Mouse (Mus musculus): ENCODE measurements around the gene Mxra8. TPM values are rescaled to one million over a fixed set of nuclear protein-coding genes. Genes with fewer than 3 reads are reported as not detected.

Mxra8 gene
- polyA plus RNA-seq, 1 experiment from 2014 or later, result 36.8 TPM

GRCm38 (mm10) chr4:155831205-155831766, 8.2 kb upstream of the Mxra8 start, which contains the start of gene Aurkaip1:
Aurkaip1 (plus strand) TSS chr4:155831272.
- Histone ChIP-seq H3K4me1 (replicated peaks; ENCODE audit: control insufficient read depth, insufficient read depth, low read length) (peaks cover 4% of the 10 kb centered on the region; the same call in 1 of the 2 replicates), H3K9me3 (ENCODE audit: control insufficient read depth, low read length) (no peaks in the 10 kb centered on the region), H3K27me3 (ENCODE audit: control insufficient read depth, insufficient read depth, low read length) (no peaks in the 10 kb centered on the region), H3K36me3 (ENCODE audit: control insufficient read depth, insufficient read depth, low read length) (no peaks in the 10 kb centered on the region; the same call in 1 of the 2 replicates), H3K4me2 (replicated peaks; ENCODE audit: low read depth, low read length) (peak within 1 kb of the TSS; percentile 97), H3K27ac (ENCODE audit: low read depth, low read length) (peak within 1 kb of the TSS; percentile 86), H3K4me3 (ENCODE audit: low read depth, low read length) (peak within 1 kb of the TSS; percentile 90), H3K9ac (ENCODE audit: low read depth, low read length) (peak within 1 kb of the TSS; percentile 90)
- peak; percentile 99 for DNase-seq (ENCODE audit: low spot score)
- WGBS, result under 1% methylated on average over 49 of the region's 49 CpGs
- ATAC-seq (ENCODE audit: low FRiP score), result peak; percentile 93

GRCm38 (mm10) chr4:155831831-155832230, 7.6 kb upstream of the Mxra8 start:
- Histone ChIP-seq H3K36me3 (ENCODE audit: control insufficient read depth, insufficient read depth, low read length) (no peaks in the 10 kb centered on the region; the same call in 1 of the 2 replicates), H3K27ac (ENCODE audit: low read depth, low read length) (peak overlapping the region; percentile 86), H3K9me3 (ENCODE audit: control insufficient read depth, low read length) (no peaks in the 10 kb centered on the region), H3K4me3 (ENCODE audit: low read depth, low read length) (peak overlapping the region; percentile 90), H3K27me3 (ENCODE audit: control insufficient read depth, insufficient read depth, low read length) (no peaks in the 10 kb centered on the region), H3K4me2 (replicated peaks; ENCODE audit: low read depth, low read length) (peak overlapping the region; percentile 97), H3K9ac (ENCODE audit: low read depth, low read length) (peak overlapping the region; percentile 90), H3K4me1 (replicated peaks; ENCODE audit: control insufficient read depth, insufficient read depth, low read length) (peaks cover 4% of the 10 kb centered on the region; the same call in 1 of the 2 replicates)
- no peak for DNase-seq (ENCODE audit: low spot score)
- 1% methylated on average over 25 of the region's 25 CpGs for WGBS
- no peak; the same call in 1 of the 2 replicates for ATAC-seq (ENCODE audit: low FRiP score)

- Histone ChIP-seq H3K4me2 (replicated peaks; ENCODE audit: low read depth, low read length) (peak overlapping the region; percentile 97), H3K4me1 (replicated peaks; ENCODE audit: control insufficient read depth, insufficient read depth, low read length) (peaks cover 4% of the 10 kb centered on the region; the same call in 1 of the 2 replicates), H3K36me3 (ENCODE audit: control insufficient read depth, insufficient read depth, low read length) (no peaks in the 10 kb centered on the region; the same call in 1 of the 2 replicates), H3K27ac (ENCODE audit: low read depth, low read length) (no peak overlapping the region), H3K9me3 (ENCODE audit: control insufficient read depth, low read length) (no peaks in the 10 kb centered on the region), H3K4me3 (ENCODE audit: low read depth, low read length) (peak overlapping the region; percentile 90), H3K27me3 (ENCODE audit: control insufficient read depth, insufficient read depth, low read length) (no peaks in the 10 kb centered on the region), H3K9ac (ENCODE audit: low read depth, low read length) (peak overlapping the region; percentile 90)
- 58% methylated on average over 10 of the region's 10 CpGs for WGBS
- DNase-seq (ENCODE audit: low spot score), result no peak
- no peak for ATAC-seq (ENCODE audit: low FRiP score)
Observed at GRCm38 (mm10) chr4:155832321-155832720, 7.2 kb upstream of the Mxra8 start.

GRCm38 (mm10) chr4:155833234-155833633, 6.2 kb upstream of the Mxra8 start:
- Histone ChIP-seq H3K36me3 (ENCODE audit: control insufficient read depth, insufficient read depth, low read length) (no peaks in the 10 kb centered on the region; the same call in 1 of the 2 replicates), H3K9ac (ENCODE audit: low read depth, low read length) (no peak overlapping the region), H3K27me3 (ENCODE audit: control insufficient read depth, insufficient read depth, low read length) (no peaks in the 10 kb centered on the region), H3K9me3 (ENCODE audit: control insufficient read depth, low read length) (no peaks in the 10 kb centered on the region), H3K4me3 (ENCODE audit: low read depth, low read length) (no peak overlapping the region), H3K4me1 (replicated peaks; ENCODE audit: control insufficient read depth, insufficient read depth, low read length) (peaks cover 4% of the 10 kb centered on the region; the same call in 1 of the 2 replicates), H3K4me2 (replicated peaks; ENCODE audit: low read depth, low read length) (no peak overlapping the region), H3K27ac (ENCODE audit: low read depth, low read length) (no peak overlapping the region)
- ATAC-seq (ENCODE audit: low FRiP score) (no peak), DNase-seq (ENCODE audit: low spot score) (no peak)
- WGBS, result 87% methylated on average over 4 of the region's 4 CpGs

GRCm38 (mm10) chr4:155833836-155834235, 5.6 kb upstream of the Mxra8 start:
- Histone ChIP-seq H3K36me3 (ENCODE audit: control insufficient read depth, insufficient read depth, low read length) (no peaks in the 10 kb centered on the region; the same call in 1 of the 2 replicates), H3K9me3 (ENCODE audit: control insufficient read depth, low read length) (no peaks in the 10 kb centered on the region), H3K4me2 (replicated peaks; ENCODE audit: low read depth, low read length) (no peak overlapping the region), H3K27me3 (ENCODE audit: control insufficient read depth, insufficient read depth, low read length) (no peaks in the 10 kb centered on the region), H3K27ac (ENCODE audit: low read depth, low read length) (0 out of 2 replicates have a peak overlapping the region, but pooled peaks have one; percentile 17), H3K9ac (ENCODE audit: low read depth, low read length) (no peak overlapping the region), H3K4me1 (replicated peaks; ENCODE audit: control insufficient read depth, insufficient read depth, low read length) (peaks cover 4% of the 10 kb centered on the region; the same call in 1 of the 2 replicates), H3K4me3 (ENCODE audit: low read depth, low read length) (no peak overlapping the region)
- WGBS, result 45% methylated on average over 2 of the region's 2 CpGs
- DNase-seq (ENCODE audit: low spot score) (peak; percentile 79), ATAC-seq (ENCODE audit: low FRiP score) (peak; percentile 48; the same call in 1 of the 2 replicates)

GRCm38 (mm10) chr4:155837404-155838010, 2.0 kb upstream of the Mxra8 start:
- Histone ChIP-seq H3K4me3 (ENCODE audit: low read depth, low read length) (no peak overlapping the region), H3K9me3 (ENCODE audit: control insufficient read depth, low read length) (no peaks in the 10 kb centered on the region), H3K36me3 (ENCODE audit: control insufficient read depth, insufficient read depth, low read length) (no peaks in the 10 kb centered on the region; the same call in 1 of the 2 replicates), H3K27ac (ENCODE audit: low read depth, low read length) (no peak overlapping the region), H3K27me3 (ENCODE audit: control insufficient read depth, insufficient read depth, low read length) (0 out of 2 replicates have a peak, but pooled peaks cover 3% of the 10 kb centered on the region), H3K9ac (ENCODE audit: low read depth, low read length) (no peak overlapping the region), H3K4me2 (replicated peaks; ENCODE audit: low read depth, low read length) (no peak overlapping the region), H3K4me1 (replicated peaks; ENCODE audit: control insufficient read depth, insufficient read depth, low read length) (peaks cover 14% of the 10 kb centered on the region)
- ATAC-seq (ENCODE audit: low FRiP score) (no peak), DNase-seq (ENCODE audit: low spot score) (no peak)
- WGBS, result 82% methylated on average over 11 of the region's 11 CpGs

- H3K27me3 ChIP-seq (ENCODE audit: control insufficient read depth, insufficient read depth, low read length), result 0 out of 2 replicates have a peak, but pooled peaks cover 3% of the 10 kb centered on the region
- H3K4me2 ChIP-seq (replicated peaks; ENCODE audit: low read depth, low read length), result no peak overlapping the region
- ATAC-seq (ENCODE audit: low FRiP score), result no peak
- no peak for DNase-seq (ENCODE audit: low spot score)
- WGBS, result 59% methylated on average over 8 of the region's 8 CpGs
- peaks cover 14% of the 10 kb centered on the region for H3K4me1 ChIP-seq (replicated peaks; ENCODE audit: control insufficient read depth, insufficient read depth, low read length)
- no peak overlapping the region for H3K9ac ChIP-seq (ENCODE audit: low read depth, low read length)
- H3K4me3 ChIP-seq (ENCODE audit: low read depth, low read length), result no peak overlapping the region
- no peaks in the 10 kb centered on the region for H3K9me3 ChIP-seq (ENCODE audit: control insufficient read depth, low read length)
- no peaks in the 10 kb centered on the region for H3K36me3 ChIP-seq (ENCODE audit: control insufficient read depth, insufficient read depth, low read length)
- no peak overlapping the region for H3K27ac ChIP-seq (ENCODE audit: low read depth, low read length)
Observed at GRCm38 (mm10) chr4:155838187-155839153, 1.0 kb upstream of the Mxra8 start.
